Mouse (Mus musculus) regulatory T cell (primary cell): Measurements from ENCODE around the gene Gm45261.

ENCODE experiments used
- in situ Hi-C: fragments of 300-600 bp; cut with MboI, MseI; formaldehyde crosslinking; loops from one replicate; pipeline ENCODE4 v1.15.1; 2025; ENCODE audit warnings: high pct_unique_total_duplicates

The Gm45261 gene

DNA sequence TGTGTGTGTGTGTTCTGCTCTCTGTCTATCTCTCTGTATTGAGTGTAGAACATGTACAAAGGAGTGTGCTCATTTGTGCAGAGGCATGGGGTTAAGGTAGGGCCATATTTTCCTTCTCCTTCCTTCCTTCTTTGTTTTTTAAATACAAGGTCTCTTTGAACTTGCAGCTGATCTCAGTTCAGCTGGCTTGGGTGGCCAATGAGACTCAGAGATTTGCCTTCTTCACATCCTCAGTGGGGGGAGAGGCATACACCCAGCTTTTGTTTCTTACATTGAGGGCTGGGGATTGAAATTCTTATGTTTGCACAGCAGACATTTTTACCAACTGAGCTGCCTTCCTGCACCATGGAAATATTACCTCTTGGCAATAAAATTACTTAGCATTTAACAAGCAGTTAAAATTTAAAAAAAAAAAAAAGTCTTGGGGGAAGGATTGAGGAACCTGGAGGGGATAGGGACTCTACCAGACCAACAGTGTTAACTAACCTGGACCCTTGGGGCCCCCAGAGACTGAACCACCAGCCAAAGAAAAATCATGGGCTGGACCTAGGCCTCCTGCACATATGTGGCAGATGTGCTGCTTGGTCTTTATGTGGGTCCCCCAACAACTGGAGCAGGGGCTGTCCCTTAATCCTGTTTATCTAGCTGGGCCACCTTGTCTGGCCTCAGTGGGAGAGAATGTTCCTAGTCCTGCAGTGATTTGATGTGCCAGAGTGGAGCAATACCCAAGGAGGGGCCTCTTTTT is 50.8 kb downstream of the Gm45261 start:
- in situ Hi-C loops = loop anchor here (5.0 kb wide), 3 partner anchors 42 to 102 kb away; no protein-coding TSS in a partner anchor

DNA sequence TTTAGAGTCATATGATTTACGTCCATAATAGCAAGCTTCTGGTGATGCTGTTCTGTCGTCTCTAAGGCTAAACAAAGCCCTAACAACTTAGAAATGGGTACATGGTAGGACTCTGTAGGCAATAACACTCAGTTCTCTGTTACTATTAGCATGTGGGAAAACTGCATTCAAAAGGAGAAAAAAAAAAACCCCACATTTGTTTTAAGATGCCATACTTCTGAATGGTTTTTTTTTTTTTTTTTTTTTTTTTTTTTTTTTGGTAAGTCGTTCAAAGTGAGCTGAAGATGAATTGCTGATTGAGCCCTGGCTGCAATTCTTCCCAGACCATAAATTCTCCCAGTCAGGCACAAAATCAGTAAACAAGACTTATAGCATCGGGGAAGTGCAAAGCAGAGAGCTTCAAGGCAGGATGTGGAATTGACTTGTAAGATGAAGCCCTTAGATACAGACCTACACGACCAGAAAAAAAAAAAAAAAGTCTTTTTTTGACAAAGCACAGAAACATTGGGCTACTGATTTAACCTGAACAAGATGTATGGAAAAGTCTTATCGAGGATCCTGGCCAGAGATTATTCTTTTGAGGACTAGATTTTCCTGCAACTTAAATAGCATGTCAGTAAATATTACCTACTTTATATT is 51.7 kb downstream of the Gm45261 start:
- in situ Hi-C loops = loop anchor here (5.0 kb wide), 3 partner anchors 43 to 103 kb away; no protein-coding TSS in a partner anchor

DNA sequence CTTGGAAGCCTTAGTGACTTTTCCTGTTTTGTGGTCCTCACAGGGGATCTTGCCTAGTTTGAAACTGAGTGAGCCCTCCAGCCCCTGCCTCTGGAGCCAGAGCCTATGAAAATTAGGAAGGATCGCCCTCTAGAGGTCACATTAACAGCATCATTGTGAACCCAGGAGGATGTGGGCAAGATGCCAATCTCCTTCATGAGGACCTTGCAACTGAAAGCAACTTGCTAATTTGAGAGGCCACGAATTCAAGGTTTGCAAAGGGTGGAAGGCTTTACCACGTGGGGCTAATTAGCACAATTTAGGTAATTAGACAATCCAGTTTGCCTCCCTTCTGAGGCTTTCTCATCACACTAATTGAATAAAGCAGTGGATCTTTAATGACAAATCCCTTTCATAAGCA is 52.7 kb downstream of the Gm45261 start:
- in situ Hi-C loops = no loop called here

DNA sequence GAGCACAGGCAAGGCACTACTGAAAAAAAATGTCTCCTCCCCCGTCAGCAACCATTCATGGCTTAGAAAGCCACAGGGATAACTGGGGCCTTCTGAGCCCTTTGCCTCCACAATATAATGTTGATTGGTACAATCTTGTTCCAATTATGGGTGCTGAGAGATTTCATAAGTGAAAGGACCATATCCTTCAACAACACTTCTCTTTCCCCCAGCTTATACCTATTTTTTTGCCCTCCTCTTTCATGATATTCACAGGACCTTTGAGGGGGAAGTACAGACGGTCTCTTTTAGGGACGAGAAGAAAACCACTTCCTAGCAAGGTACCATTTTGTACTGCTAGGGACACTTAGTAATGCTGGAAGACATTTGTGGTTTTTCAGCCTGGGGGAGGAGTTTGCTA is 57.1 kb downstream of the Gm45261 start:
- in situ Hi-C loops = no loop called here

DNA sequence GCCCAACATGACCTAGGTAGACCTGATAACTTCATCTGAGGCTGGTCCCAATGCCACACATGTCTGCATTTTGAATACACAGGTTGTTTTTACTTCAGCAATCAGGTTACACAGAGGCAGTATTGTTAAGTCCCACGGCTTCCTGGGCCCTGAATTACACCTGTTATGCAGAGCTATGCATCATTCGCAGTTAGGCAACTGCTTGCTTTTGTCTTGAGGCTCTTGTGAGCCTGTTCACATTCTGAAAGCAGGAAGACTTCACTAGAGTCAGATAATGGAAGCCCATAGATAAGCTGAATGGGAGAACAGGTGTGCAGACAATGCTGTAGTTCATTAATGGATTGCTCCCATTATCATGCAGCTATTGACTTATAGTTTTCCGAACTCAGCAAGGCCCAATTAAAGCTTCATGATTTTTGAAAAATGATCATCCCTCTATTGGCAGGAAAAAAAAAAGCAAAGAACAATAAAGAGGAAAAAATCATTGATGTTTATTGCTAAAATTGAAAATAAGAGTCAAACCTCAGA is 57.8 kb downstream of the Gm45261 start:
- in situ Hi-C loops = no loop called here

DNA sequence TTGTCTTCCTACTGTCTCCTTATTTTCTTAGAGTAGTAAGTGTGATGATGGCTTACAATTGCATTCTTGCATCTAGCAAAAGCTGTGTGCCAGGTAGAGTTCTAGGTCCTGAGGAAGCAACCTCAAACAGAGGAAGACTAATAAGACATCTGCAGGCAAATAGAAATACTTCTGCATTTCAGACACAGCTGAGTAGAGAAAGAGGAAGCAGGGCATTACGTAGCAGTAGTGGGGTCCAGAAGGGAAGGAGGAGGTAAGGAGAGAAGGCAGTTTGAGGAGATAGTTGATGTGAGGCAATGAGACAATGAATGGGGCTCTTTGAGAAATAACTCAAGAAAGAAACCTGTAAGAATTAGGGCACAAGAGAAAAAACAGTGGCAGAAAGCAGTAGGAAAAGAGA is 59.3 kb downstream of the Gm45261 start:
- in situ Hi-C loops = no loop called here
